Mouse (Mus musculus) E14TG2a.4 (cell line): ENCODE results near the gene Actn2.

ENCODE experiments used
- CTCF ChIP-seq: conservative IDR thresholded peaks from 2 replicates; pipeline ENCODE4 v1.5.1; 2014; ENCODE audit warnings: low read length
- NANOG ChIP-seq: IDR thresholded peaks from 2 replicates; pipeline ENCODE4 v1.6.1; 2014; ENCODE audit warnings: borderline replicate concordance, low read length, mixed read lengths
- POU5F1 ChIP-seq: IDR thresholded peaks from 2 replicates; pipeline ENCODE4 v1.6.1; 2014; ENCODE audit warnings: low read length, borderline replicate concordance

- TF ChIP-seq CTCF (no peak), POU5F1 (no peak), NANOG (no peak)
Measured at GRCm38 (mm10) chr13:12307286-12307685, 33.3 kb downstream of the Actn2 start.
